Mouse (Mus musculus) limb, embryonic 13.5 days (tissue): ENCODE measurements at regions not wholly inside any gene's neighbourhood (a gene's known extent, or its start where the extent isn't known, plus 50 kb on each side); places are given as distances from the start of the nearest gene placed in this dataset.
"Not testable (repeated sequence)": the region's sequence is repeated elsewhere in the genome, so short reads cannot be mapped to it uniquely, and the experiment has no call there.

ENCODE experiments used
- ATAC-seq: fragments of 200-750 bp; cut with Nextera tagmentation; 2 replicates; pipeline ENCODE4 v1.8.0; 2017; ENCODE audit warnings: low read depth, moderate number of reproducible peaks, moderate TSS enrichment; ENCODE audit not compliant: low FRiP score
- H3K27ac ChIP-seq: fragments of 300-500 bp; sonication (generic); 2 replicates; pipeline ENCODE4 v1.5.1; 2015; ENCODE audit warnings: inconsistent platforms, mild to moderate bottlenecking, moderate library complexity
- H3K27me3 ChIP-seq: fragments of 300-500 bp; sonication (generic); 2 replicates; pipeline ENCODE4 v1.6.1; 2015; ENCODE audit warnings: mild to moderate bottlenecking, inconsistent platforms
- H3K36me3 ChIP-seq: fragments of 300-500 bp; sonication (generic); 2 replicates; pipeline ENCODE4 v1.6.1; 2015; ENCODE audit warnings: inconsistent platforms, mild to moderate bottlenecking, moderate library complexity
- H3K4me1 ChIP-seq: fragments of 300-500 bp; sonication (generic); 2 replicates; pipeline ENCODE4 v1.6.1; 2015; ENCODE audit warnings: inconsistent platforms
- H3K4me2 ChIP-seq: fragments of 300-500 bp; sonication (generic); replicated peaks from 2 replicates; pipeline ENCODE4 v1.6.1; 2015; ENCODE audit warnings: inconsistent platforms, mild to moderate bottlenecking, moderate library complexity
- H3K4me3 ChIP-seq: fragments of 300-500 bp; sonication (generic); 2 replicates; pipeline ENCODE4 v1.5.1; 2015; ENCODE audit warnings: moderate library complexity, mild to moderate bottlenecking, inconsistent platforms
- H3K9ac ChIP-seq: fragments of 300-500 bp; sonication (generic); 2 replicates; pipeline ENCODE4 v1.6.1; 2015; ENCODE audit warnings: mild to moderate bottlenecking, inconsistent platforms
- H3K9me3 ChIP-seq: fragments of 300-500 bp; sonication (generic); 2 replicates; pipeline ENCODE4 v1.6.1; 2016; ENCODE audit warnings: inconsistent platforms
- WGBS: fragments of 180-500 bp; shearing (Covaris S2); methylation state at CpG from one replicate; pipeline ENCODE4 v1.1.7; 2015; 5-methylcytosine and 5-hydroxymethylcytosine counted together

GRCm38 (mm10) chr11:28993270-28993847, 137.2 kb upstream of the Pnpt1 start:
- no peaks in the 10 kb centered on the region for H3K9me3 ChIP-seq

GRCm38 (mm10) chr11:28998314-28999106, 132.0 kb upstream of the Pnpt1 start:
- ATAC-seq, result no peak
- Histone ChIP-seq H3K4me2 (no peak overlapping the region), H3K9ac (no peak overlapping the region), H3K36me3 (no peaks in the 10 kb centered on the region), H3K4me1 (peaks cover 20% of the 10 kb centered on the region), H3K4me3 (no peak overlapping the region), H3K27me3 (no peaks in the 10 kb centered on the region), H3K9me3 (no peaks in the 10 kb centered on the region), H3K27ac (no peak overlapping the region)
- 46% methylated on average over 3 of the region's 3 CpGs for WGBS

More at GRCm38 (mm10) chr11:28993270-28993847, 137.2 kb upstream of the Pnpt1 start:
- 83% methylated on average over 4 of the region's 4 CpGs for WGBS
- Histone ChIP-seq H3K9ac (no peak overlapping the region), H3K4me1 (peaks cover 3% of the 10 kb centered on the region), H3K27ac (no peak overlapping the region), H3K4me3 (no peak overlapping the region), H3K4me2 (no peak overlapping the region), H3K27me3 (no peaks in the 10 kb centered on the region), H3K36me3 (no peaks in the 10 kb centered on the region)
- no peak for ATAC-seq

GRCm38 (mm10) chr11:28999196-28999595, 131.3 kb upstream of the Pnpt1 start:
- Histone ChIP-seq H3K27ac (no peak overlapping the region), H3K9ac (no peak overlapping the region), H3K4me3 (no peak overlapping the region), H3K4me2 (no peak overlapping the region), H3K4me1 (peaks cover 20% of the 10 kb centered on the region), H3K9me3 (no peaks in the 10 kb centered on the region), H3K36me3 (no peaks in the 10 kb centered on the region), H3K27me3 (no peaks in the 10 kb centered on the region)
- WGBS, result 2% methylated on average over 1 of the region's 1 CpGs
- peak; percentile 73; the same call in 1 of the 2 replicates for ATAC-seq

GRCm38 (mm10) chr11:28999620-29000019, 130.9 kb upstream of the Pnpt1 start:
- Histone ChIP-seq H3K4me2 (no peak overlapping the region), H3K9me3 (no peaks in the 10 kb centered on the region), H3K9ac (no peak overlapping the region), H3K4me1 (peaks cover 20% of the 10 kb centered on the region), H3K36me3 (no peaks in the 10 kb centered on the region), H3K27me3 (no peaks in the 10 kb centered on the region), H3K4me3 (no peak overlapping the region), H3K27ac (no peak overlapping the region)
- 28% methylated on average over 3 of the region's 3 CpGs for WGBS
- ATAC-seq, result no peak

- Histone ChIP-seq H3K9me3 (no peaks in the 10 kb centered on the region), H3K4me3 (no peak overlapping the region), H3K27ac (no peak overlapping the region), H3K4me2 (no peak overlapping the region), H3K36me3 (no peaks in the 10 kb centered on the region), H3K9ac (no peak overlapping the region), H3K4me1 (peaks cover 20% of the 10 kb centered on the region), H3K27me3 (no peaks in the 10 kb centered on the region)
- ATAC-seq, result no peak
- 69% methylated on average over 2 of the region's 2 CpGs for WGBS
Measured at GRCm38 (mm10) chr11:29000212-29000611, 130.3 kb upstream of the Pnpt1 start.

GRCm38 (mm10) chr11:29017406-29017805, 113.1 kb upstream of the Pnpt1 start:
- Histone ChIP-seq H3K4me1 (no peaks in the 10 kb centered on the region), H3K4me3 (no peak overlapping the region), H3K27me3 (no peaks in the 10 kb centered on the region), H3K4me2 (no peak overlapping the region), H3K9ac (no peak overlapping the region), H3K36me3 (no peaks in the 10 kb centered on the region), H3K9me3 (no peaks in the 10 kb centered on the region), H3K27ac (no peak overlapping the region)
- no peak for ATAC-seq
- 60% methylated on average over 1 of the region's 1 CpGs for WGBS

- H3K36me3 ChIP-seq, result no peaks in the 10 kb centered on the region
- no peak overlapping the region for H3K27ac ChIP-seq
- no peak for ATAC-seq
- H3K4me2 ChIP-seq, result no peak overlapping the region
- H3K9ac ChIP-seq, result no peak overlapping the region
- H3K9me3 ChIP-seq, result no peaks in the 10 kb centered on the region
- H3K4me1 ChIP-seq, result no peaks in the 10 kb centered on the region
- H3K4me3 ChIP-seq, result no peak overlapping the region
- no peaks in the 10 kb centered on the region for H3K27me3 ChIP-seq
Measured at GRCm38 (mm10) chr11:29040817-29041216, 89.7 kb upstream of the Pnpt1 start.

- not testable (repeated sequence) for H3K4me2 ChIP-seq, H3K27ac ChIP-seq, ATAC-seq, H3K27me3 ChIP-seq, H3K9me3 ChIP-seq, H3K4me1 ChIP-seq, H3K36me3 ChIP-seq, H3K4me3 ChIP-seq, H3K9ac ChIP-seq
- WGBS, result 18% methylated on average over 1 of the region's 1 CpGs
Measured at GRCm38 (mm10) chr11:29047985-29048610, 82.4 kb upstream of the Pnpt1 start.

GRCm38 (mm10) chr11:29052625-29053024, 77.9 kb upstream of the Pnpt1 start:
- H3K4me2 ChIP-seq, result no peak overlapping the region
- H3K4me1 ChIP-seq, result no peaks in the 10 kb centered on the region
- H3K9me3 ChIP-seq, result no peaks in the 10 kb centered on the region
- 42% methylated on average over 2 of the region's 2 CpGs for WGBS
- H3K4me3 ChIP-seq, result no peak overlapping the region
- no peak overlapping the region for H3K27ac ChIP-seq
- no peak overlapping the region for H3K9ac ChIP-seq
- ATAC-seq, result no peak
- H3K36me3 ChIP-seq, result no peaks in the 10 kb centered on the region
- H3K27me3 ChIP-seq, result no peaks in the 10 kb centered on the region

- ATAC-seq, H3K4me3 ChIP-seq, H3K4me1 ChIP-seq, H3K9ac ChIP-seq, H3K9me3 ChIP-seq, H3K36me3 ChIP-seq, H3K27ac ChIP-seq, H3K27me3 ChIP-seq, H3K4me2 ChIP-seq: not testable (repeated sequence)
- WGBS, result 83% methylated on average over 22 of the region's 22 CpGs
Measured at GRCm38 (mm10) chr11:29069586-29069985, 61.0 kb upstream of the Pnpt1 start.

GRCm38 (mm10) chr11:29072231-29072630, 58.3 kb upstream of the Pnpt1 start:
- ATAC-seq, result no peak
- Histone ChIP-seq H3K27me3 (no peaks in the 10 kb centered on the region), H3K36me3 (no peaks in the 10 kb centered on the region), H3K9ac (no peak overlapping the region), H3K4me1 (no peaks in the 10 kb centered on the region), H3K4me3 (no peak overlapping the region), H3K9me3 (no peaks in the 10 kb centered on the region), H3K27ac (no peak overlapping the region), H3K4me2 (no peak overlapping the region)
- 29% methylated on average over 3 of the region's 3 CpGs for WGBS
